Mouse (Mus musculus): ENCODE measurements around the gene Nol7. TPM values are rescaled to one million over a fixed set of nuclear protein-coding genes. Genes with fewer than 3 reads are reported as not detected.

Gene Nol7
- 10 to 100 TPM; 61.3 to 64.0 TPM for total RNA-seq (2021)

DNA sequence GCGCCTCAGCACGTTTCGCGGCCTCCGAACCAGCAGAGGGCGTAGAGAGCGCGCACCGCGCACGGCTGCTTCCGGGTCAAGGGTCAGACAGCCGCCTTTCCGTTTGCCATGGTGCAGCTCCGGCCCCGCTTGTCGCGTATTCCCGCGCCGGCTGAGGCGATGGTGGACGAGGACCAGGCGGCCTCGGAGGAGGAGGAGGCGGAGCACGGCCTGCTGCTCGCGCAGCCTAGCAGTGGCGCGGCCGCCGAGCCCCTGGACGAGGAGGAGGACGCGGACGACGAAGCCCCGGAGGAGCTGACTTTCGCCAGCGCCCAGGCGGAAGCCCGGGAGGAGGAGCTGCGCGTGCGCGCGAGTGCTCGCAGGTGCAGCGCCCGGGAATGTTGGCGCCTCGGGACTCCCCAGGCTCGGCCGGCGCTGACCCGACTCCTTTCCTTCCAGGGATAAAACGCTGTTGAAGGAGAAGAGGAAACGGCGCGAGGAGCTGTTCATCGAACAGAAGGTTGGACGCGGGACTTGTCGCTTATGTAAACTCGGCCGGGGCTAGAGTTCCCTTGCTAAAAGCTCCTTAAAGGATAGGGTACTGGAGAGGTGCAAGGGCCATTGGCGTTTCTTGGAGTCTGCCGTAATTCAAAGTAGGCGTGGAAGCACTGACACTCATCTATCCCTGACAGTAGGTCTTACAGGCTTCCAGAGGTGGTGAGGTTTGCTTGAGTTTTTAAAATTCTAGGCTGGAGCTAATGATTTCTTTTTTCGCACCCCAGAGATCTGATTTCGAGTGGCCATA is at the start of gene Nol7:
TSS of gene Nol7 (plus strand) at position 94 of the 784 bp plus-strand sequence.
- peak; percentile 98 for DNase-seq (ENCODE audit: low spot score in 2 of 2)
- intact Hi-C loops (cut with DNase I) = loop anchor here (1.0 to 5.0 kb wide), 3 partner anchors 84 to 227 kb away; partner anchors contain the start of genes Gfod1, Ranbp9 and Tbc1d7

DNA sequence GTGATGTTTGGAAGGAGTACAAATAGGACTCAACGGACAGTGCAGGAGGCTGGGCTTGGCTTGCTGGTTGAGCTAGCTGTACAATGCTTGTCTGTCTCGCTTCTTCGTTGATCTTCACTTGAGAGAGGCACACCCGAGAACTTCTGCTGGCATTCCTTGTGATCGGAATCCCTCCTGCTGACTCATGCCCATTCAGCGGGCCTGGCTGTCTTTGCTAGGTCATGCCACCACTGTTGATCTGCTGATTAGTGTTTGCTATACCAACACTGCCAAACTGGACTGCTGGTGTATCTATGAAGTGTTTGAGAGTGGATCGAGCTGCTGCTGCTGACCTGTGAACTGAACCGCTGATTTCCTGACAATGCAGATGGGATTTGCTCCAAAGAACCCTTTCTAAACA is 48.8 kb upstream of the Nol7 start:
- intact Hi-C loops (cut with DNase I) = no loop called here

DNA sequence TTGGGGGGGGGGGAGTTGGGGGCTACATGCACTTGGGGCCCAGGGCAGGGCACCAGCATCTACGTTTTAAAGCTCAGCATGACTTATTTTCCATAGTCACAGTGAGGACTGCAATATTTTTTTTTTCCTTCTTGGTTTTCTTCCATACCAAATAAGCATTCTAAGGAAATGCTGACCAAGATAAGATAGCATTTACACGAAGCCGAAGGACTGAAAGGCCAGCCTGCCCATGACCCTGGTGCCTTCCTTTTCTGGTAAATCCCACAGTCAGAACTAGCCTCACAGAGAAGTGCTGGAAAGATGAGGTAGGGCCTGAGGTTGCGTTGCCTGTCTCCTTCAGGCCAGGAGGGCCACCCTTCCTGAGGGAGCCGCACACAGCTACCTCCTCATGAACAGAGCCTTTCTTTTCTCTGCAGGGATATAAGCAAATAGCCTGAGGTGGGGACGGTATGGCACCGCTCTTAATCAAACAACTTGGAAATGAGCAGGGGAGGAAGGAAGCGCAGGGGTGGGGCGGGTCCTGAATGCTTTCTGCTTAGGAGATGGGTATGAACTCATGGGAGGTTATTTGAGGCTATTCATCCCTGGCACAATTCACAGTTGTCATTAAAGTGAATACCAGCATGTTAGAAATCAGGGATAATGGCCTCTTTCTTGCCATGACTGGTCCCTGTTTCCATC is 47.6 kb upstream of the Nol7 start:
- intact Hi-C loops (cut with DNase I) = no loop called here
- DNase-seq (ENCODE audit: low spot score in 2 of 2) = no peak

More for the DNA sequence above, 48.8 kb upstream of the Nol7 start:
- DNase-seq (ENCODE audit: low spot score in 2 of 2) = no peak

DNA sequence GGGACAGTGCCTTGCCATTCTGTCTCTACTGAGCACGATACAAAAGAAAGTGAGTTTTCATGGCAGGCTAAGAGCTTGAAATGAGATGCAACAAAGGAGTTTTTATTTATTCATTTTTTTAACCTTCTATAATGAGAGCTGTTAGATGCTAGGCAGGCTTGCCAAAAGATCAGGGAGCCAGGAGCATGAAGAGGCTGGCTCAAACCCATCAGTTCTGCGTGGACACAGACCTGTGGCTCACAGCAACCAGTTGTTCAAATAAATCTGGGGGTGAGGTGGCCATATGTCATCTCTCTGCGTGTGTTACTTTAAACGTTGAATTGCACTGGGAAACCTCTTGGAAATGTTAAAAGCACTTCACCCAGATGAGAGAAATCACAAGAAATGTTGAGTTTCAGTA is 44.8 kb upstream of the Nol7 start:
- no peak for DNase-seq (ENCODE audit: low spot score in 2 of 2)
- intact Hi-C loops (cut with DNase I) = no loop called here

DNA sequence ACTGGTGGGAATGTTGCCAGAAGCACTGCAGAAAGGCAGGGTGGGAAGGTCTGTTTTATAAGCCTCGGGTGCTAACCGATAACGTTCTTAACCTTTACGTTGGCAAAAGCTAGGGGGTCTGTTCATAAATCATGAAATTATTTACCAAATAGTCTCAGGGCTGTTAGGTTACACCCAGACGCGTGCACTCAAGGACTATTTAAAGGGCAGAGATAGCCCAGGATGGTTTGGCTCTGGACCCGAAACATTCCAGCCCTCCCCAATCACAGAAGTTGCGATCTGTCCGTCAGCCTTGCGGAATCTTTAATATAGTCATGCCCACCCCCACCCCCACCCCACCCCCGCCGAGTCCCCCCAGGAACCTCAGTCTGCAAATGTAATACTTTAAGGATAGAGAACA is 43.8 kb upstream of the Nol7 start:
- intact Hi-C loops (cut with DNase I) = no loop called here

DNA sequence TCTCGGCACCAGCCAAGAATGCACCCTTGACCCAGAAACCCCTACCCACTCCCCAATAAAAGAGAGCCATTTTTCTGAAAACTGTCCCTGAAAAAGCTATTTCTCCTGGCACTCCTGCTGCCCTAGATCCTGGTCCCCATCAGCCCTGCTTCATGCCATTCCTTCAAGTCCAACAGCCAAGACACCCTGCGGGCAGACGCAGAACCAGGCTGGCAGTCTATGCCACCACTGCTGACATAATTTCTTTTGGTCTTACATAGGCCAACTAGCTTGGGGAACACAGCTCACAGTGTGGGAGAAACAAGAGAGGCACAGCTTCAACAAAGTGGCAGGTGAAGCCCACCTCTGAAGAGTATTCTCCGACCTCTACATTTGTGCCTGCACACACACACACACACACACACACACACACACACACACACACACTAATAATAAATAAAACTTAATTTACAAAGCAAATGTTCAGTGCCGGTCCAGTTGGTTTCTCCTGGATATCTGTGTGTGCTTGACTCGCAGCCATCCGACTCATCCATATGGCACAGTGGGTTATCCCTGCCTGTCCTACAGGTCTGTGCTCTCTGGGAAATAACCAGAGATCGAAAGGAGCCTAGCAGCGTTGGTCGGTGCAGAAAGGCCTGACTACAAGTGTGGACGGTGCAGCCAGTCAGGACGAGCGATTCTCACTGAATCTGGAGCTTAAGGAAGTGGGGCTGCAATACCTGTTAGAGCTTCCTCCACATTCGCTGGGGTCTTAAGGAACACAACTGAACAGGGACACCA is 41.7 kb upstream of the Nol7 start:
- no peak for DNase-seq (ENCODE audit: low spot score in 2 of 2)
- intact Hi-C loops (cut with DNase I) = no loop called here

More for the DNA sequence above, 43.8 kb upstream of the Nol7 start:
- DNase-seq (ENCODE audit: low spot score in 2 of 2) = no peak

DNA sequence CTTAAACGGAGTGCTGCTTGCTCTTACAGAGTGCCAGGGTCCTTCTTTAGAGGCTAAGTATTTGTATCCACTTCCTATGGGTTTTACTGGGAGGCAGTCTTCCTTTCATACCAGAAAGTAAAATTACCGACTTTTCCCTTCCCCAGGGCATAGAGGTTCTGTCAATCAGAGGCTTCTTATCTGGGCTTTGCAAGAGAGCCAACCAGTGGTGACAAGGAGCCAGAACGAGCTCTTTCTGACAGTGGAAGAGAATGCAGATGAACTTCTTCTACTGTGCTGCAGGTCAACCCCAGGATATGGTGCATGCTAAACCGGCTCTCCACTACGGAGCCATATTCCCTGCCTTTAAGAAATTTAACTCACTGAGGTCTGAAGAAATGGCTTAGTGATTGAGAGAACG is 37.7 kb upstream of the Nol7 start:
- DNase-seq (ENCODE audit: low spot score in 2 of 2) = no peak
- intact Hi-C loops (cut with DNase I) = no loop called here

DNA sequence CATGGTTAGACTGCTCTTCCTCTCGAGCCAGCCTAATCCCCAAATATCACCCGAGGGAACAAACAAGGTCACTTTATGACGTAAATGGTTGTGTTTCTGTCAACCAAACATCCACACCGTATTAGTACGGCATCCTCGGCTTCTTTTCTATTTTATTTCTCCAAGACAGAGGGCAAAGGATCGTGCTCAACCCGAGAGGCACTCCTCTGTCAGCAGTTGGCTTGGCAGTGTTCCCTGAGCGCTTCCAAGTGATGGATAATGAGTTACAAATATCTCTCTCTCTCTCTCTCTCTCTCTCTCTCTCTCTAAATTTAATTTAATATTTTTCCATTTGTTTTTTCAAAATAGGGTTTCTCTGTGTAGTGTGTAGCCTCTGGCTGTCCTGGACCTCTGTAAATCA is 35.8 kb upstream of the Nol7 start:
- intact Hi-C loops (cut with DNase I) = no loop called here

DNA sequence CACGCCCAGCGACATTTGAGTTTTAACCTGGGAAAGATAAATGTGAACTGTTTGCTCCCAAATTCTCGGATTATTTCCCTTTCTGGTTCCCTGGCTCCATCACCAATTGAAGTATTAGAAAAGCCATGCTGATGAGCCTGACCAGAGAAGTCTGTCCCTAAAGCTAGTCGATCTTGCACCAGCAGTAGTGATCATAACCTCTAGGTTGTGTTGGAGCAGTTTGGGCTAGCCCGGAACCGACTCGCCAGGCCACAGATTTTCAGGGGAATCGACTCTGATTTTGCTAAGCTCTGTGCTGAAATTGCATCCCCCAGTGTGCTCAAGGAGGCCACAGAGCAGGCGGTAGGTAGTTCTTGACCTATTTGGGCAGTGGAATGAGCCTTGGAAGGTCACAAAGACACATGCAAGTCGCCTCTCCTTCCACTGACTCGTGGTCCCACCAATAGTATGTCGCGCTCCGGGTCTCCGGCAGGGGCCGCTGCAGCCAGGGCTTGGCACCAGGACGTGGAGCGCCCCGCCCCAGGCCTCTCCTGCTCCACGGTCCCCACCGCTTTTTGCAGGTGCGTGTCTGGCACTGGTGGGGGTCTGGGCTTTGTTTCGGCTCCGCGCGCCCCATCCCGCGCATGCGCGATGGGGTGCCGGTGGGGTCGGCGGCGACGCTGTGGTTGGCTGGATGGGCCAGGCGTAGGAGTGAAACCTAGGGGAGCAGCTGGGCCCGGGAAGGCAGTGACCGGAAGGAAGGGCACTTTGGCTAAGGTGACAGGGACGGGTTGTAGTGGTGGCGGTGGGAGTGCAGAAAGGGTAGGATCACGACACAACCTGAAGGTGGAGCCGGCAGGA is 33.0 kb upstream of the Nol7 start, which contains the start of gene Sirt5:
TSS of gene Sirt5 (plus strand) at position 512 of the 840 bp plus-strand sequence.
- peak; percentile 81 to 84 for DNase-seq (ENCODE audit: low spot score in 2 of 2)
- intact Hi-C loops (cut with DNase I) = loop anchor here (2.0 to 5.0 kb wide), 2 partner anchors 58 to 193 kb away; partner anchors contain the start of gene Tbc1d7

More for the DNA sequence above, 35.8 kb upstream of the Nol7 start:
- no peak for DNase-seq (ENCODE audit: low spot score in 2 of 2)

DNA sequence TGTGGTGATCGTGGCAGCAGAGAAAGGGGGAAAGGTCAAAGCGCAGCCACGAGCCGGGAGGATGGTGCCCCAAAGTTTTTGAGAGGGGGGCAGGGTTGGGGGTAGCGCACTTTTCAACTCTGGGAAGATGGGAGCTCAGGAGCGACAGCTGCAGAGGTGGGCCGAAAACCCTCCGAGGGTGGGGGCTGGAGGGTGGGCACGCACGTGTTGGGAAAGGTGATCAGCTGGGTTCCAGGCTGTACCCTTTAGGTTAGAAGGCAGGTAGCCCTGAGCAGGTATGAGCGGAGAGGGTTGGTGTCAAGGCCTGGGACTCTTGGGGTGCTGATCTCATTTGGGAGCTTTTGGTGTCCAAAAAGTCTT is 32.4 kb upstream of the Nol7 start:
- intact Hi-C loops (cut with DNase I) = loop anchor here (2.0 to 5.0 kb wide), 2 partner anchors 59 to 194 kb away; partner anchors contain the start of gene Tbc1d7
- DNase-seq (ENCODE audit: low spot score in 2 of 2) = no peak

DNA sequence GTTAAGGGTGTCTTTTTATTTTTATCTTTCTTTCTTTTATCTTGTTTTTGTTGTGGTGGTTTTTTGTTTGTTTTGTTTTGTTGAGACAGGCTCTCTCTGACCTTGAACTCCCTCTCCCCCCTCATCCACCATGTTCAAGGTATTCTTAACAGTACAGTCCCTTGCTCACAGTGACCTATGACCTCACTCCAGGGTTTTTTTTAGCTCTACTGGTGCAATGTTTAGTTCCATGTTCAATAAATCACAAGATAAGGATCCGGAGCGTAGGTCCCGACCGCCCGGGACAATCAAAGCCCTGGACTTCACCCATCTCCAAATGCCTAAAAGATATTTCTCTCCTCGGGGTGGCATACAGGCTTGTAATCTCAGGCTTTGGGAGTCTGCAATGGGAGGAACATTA is 28.1 kb upstream of the Nol7 start:
- intact Hi-C loops (cut with DNase I) = no loop called here
- DNase-seq (ENCODE audit: low spot score in 2 of 2) = no peak

DNA sequence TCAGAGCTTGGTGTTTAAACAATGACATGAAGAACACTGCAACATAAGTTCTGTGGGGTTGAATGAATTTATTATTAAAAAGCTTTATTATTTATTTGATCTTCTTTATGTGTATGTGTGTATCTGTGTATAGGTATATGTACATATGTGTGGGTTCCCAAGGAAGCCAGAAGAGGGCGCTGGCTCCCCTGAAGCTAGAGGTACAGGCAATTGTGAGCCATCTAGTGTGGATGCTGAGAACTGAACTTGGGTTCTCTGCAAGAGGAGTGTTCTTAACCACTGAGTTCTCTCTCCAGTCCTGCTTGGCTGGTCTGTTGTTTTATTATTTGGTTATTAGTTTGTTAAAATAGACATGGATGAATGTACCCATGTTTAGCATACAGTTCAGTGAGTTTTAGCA is 25.3 kb upstream of the Nol7 start:
- intact Hi-C loops (cut with DNase I) = no loop called here
- DNase-seq (ENCODE audit: low spot score in 2 of 2) = no peak

DNA sequence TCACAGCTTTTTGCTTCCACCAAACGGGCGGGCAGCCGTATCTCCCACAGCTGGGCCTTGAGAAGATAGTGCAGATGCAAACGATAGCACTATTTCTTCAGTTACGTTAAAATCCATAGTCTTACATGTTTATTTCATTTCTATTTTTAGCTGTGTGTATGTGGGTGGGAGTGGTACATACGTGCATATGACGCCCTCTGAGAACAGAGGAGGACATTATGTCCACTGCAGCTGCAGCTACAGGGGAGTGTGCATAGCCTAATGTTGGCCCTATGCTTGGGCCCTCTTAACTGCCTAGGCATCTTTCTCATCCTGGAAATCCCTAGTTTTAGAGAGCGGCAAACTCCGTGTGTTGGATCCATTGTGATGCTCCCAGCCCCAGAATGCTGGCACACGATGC is 24.0 kb upstream of the Nol7 start:
- no peak for DNase-seq (ENCODE audit: low spot score in 2 of 2)
- intact Hi-C loops (cut with DNase I) = no loop called here

DNA sequence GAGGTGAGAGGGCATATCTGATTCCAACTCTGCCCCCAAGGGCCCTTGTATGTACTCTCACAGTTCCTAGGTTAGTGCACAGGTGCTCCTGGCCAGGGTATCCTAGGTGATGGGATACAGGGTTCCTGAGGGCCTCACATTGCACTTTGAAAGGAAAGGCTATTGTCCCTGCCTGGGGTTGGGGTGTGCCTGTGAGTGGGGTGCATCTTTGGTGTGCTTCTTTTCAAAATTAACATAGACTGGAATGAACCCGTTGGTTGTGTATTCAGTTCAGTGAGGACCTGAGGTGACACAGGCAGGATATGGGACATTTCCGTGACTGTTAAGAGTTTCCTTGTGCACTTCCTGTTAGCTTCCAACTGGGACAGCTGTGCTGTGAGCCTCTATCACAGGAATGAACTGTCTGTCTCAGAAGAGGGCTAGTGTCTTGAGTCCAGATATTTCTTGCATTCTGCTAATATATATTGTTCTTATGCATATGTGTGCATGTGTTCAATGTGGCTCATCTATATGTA is 23.2 kb upstream of the Nol7 start:
- DNase-seq (ENCODE audit: low spot score in 2 of 2) = no peak
- intact Hi-C loops (cut with DNase I) = no loop called here

DNA sequence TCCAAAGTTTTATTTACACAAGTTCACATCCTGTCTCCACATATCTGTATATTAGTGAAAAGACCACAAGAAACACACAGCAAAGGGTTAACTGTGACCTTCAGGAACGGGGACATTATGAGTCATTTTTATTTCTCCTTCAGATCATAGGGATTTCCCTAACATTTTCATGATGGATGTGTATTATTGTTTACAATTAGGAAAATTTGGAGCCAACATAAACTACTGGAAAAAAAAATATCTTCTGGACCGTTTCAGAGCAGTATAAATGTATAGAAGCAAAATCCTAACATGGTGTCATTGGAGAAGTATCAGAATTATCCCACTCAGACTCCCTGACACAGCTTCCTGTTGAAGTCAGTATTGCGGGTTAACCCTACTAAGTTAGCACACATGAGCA is 18.2 kb upstream of the Nol7 start:
- no peak for DNase-seq (ENCODE audit: low spot score in 2 of 2)
- intact Hi-C loops (cut with DNase I) = loop anchor here (5.0 kb wide), 1 partner anchor 198 kb away; no protein-coding TSS in a partner anchor

DNA sequence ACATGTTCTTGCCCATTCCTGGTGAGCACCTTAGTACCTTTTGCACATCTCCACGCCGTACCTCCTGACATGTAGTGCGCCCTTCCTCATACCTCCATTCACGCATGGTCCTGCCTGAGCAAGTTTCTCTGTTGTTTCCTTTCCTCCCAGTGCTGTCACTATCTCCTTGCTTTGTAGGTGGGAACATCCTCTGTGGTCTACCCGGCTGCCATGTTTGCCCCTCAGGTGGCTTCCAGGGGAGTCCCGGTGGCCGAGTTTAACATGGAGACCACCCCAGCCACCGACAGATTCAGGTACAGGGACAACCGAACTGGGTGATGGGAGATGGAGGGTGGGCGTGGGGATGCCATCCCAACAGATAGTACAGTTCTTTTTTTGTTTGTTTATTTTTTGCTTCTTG is 12.9 kb upstream of the Nol7 start:
- DNase-seq (ENCODE audit: low spot score in 2 of 2) = no peak
- intact Hi-C loops (cut with DNase I) = no loop called here

DNA sequence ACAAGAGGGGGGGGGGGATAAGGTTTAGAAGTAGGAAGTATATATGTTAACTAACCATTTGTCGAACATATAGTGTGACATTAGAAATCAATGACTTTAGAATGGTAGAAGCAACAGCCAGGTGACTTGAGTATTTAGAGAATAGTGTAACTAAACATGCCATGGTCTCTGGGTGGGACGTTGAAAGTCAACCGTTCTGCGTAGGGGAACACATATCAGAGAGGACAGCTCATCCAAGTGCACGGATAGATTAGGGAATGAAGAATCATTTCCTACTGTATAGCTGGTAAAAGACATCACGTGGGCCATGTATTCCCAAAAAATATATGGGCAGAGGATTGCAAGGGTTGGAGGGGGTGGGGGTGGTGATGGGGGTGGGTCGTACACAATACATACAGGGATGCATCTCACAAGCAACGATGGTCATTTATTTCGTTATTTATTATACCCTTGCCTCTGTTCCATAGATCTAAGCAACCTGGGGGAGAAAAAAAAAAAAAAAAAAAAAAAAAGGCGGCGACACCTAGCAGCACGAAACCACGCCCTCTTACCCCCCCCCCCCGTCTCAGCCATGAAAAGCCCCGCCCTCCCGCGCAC is 392 bp upstream of the Nol7 start:
- DNase-seq (ENCODE audit: low spot score in 2 of 2) = no peak
- intact Hi-C loops (cut with DNase I) = loop anchor here (1.0 to 5.0 kb wide), 3 partner anchors 85 to 226 kb away; partner anchors contain the start of genes Gfod1, Ranbp9 and Tbc1d7

DNA sequence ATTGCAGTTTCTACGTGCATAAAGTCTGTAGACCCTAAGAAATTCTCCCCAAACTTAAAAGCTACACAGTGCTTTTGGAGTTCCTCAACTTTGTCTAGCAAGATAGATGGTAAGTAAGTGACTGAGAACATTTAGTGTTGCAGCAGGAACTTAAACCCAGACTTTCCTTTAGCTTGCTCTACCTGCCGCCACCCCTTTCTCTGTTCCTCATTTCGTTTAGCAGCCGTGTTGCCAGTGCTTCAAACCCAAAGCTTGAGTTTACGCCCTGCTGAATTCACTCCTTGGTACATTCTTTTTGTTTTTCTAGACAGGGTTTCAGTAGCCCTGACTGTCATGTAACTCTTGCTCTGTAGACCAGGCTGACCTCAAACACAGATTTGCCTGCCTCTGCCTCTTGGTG is 1.4 kb downstream of the Nol7 start:
- DNase-seq (ENCODE audit: low spot score in 2 of 2) = no peak
- intact Hi-C loops (cut with DNase I) = loop anchor here (5.0 kb wide), 2 partner anchors 83 to 97 kb away; partner anchors contain the start of genes Gfod1 and Ranbp9

Data from left cerebral cortex, postnatal 36 days (tissue).